ENCODE assay signal across 8 mouse cellular contexts in the genomic region with DNA sequence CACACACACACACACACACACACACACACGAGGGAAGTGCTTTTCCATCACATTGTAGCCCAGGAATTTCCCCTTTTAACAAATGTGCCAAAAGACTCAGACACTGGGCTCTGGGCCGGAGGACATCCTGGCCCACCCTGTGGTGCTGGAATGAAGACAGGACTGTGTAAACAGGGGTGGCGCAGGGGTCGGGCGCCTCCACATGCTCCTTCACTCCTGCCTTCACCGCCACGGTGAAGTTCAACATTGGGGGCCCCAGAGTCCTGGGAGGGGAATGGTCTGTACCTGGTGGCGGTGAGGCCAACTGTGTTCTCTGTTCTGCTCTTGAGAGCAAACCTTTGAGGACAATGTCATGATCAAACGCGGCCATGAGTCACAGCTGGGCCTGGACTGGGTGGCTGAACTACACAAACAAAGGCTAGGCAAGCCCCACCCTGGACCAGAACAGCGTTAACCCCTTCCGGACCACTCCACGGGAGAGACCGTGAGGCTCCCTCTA. TPM values are rescaled to one million over a fixed set of nuclear protein-coding genes. Genes with fewer than 3 reads are reported as not detected.
DNase-seq lines count a peak whose midpoint lies in the region; ATAC-seq lines count a peak whose summit lies in the region.

No protein-coding gene starts in this region.

- H3K9me3 ChIP-seq in neural tube, embryonic 13.5 days, result no peaks in the 10 kb centered on the region
- H3K9me3 ChIP-seq in heart, embryonic 15.5 days (replicated peaks), result no peaks in the 10 kb centered on the region
- H3K9me3 ChIP-seq in neural tube, embryonic 14.5 days (ENCODE audit: control insufficient read depth, low read length), result no peaks in the 10 kb centered on the region
- no peaks in the 10 kb centered on the region for H3K9me3 ChIP-seq in forebrain, embryonic 14.5 days (replicated peaks; ENCODE audit: control insufficient read depth, low read length)

- ATAC-seq in neural tube, embryonic 13.5 days (ENCODE audit: low read depth), result no peak
- peak; percentile 56 for ATAC-seq in heart, embryonic 15.5 days (replicated peaks; ENCODE audit: insufficient number of reproducible peaks, insufficient read depth, low FRiP score, low read depth)
- ATAC-seq in neural tube, embryonic 14.5 days (ENCODE audit: low read depth), result no peak
- ATAC-seq in forebrain, embryonic 14.5 days, result no peak

- H3K27ac ChIP-seq in neural tube, embryonic 13.5 days (replicated peaks), result peak overlapping the region; percentile 24; the same call in 1 of the 2 replicates
- H3K27ac ChIP-seq in heart, embryonic 15.5 days, result peak overlapping the region; percentile 80
- H3K27ac ChIP-seq in neural tube, embryonic 14.5 days (ENCODE audit: low read depth, low read length), result peak overlapping the region; percentile 52; the same call in 1 of the 2 replicates
- no peak overlapping the region for H3K27ac ChIP-seq in forebrain, embryonic 14.5 days (ENCODE audit: low read depth, low read length)

- 74% methylated on average over 14 of the region's 14 CpGs for WGBS in neural tube, embryonic 13.5 days
- WGBS in heart, embryonic 15.5 days, result 40% methylated on average over 14 of the region's 14 CpGs
- 71% methylated on average over 14 of the region's 14 CpGs for WGBS in neural tube, embryonic 14.5 days
- 75% methylated on average over 14 of the region's 14 CpGs for WGBS in forebrain, embryonic 14.5 days

- no peak overlapping the region for H3K4me3 ChIP-seq in neural tube, embryonic 13.5 days
- no peak overlapping the region for H3K4me3 ChIP-seq in heart, embryonic 15.5 days
- H3K4me3 ChIP-seq in neural tube, embryonic 14.5 days (ENCODE audit: low read depth, low read length), result no peak overlapping the region
- no peak overlapping the region for H3K4me3 ChIP-seq in forebrain, embryonic 14.5 days (ENCODE audit: low read depth, low read length)

- no peak overlapping the region for H3K9ac ChIP-seq in neural tube, embryonic 13.5 days
- H3K9ac ChIP-seq in heart, embryonic 15.5 days, result no peak overlapping the region
- no peak overlapping the region for H3K9ac ChIP-seq in neural tube, embryonic 14.5 days (replicated peaks; ENCODE audit: low read depth, low read length)
- H3K9ac ChIP-seq in forebrain, embryonic 14.5 days (ENCODE audit: low read length), result no peak overlapping the region

- H3K4me2 ChIP-seq in neural tube, embryonic 13.5 days, result no peak overlapping the region
- no peak overlapping the region for H3K4me2 ChIP-seq in heart, embryonic 15.5 days
- no peak overlapping the region for H3K4me2 ChIP-seq in neural tube, embryonic 14.5 days (ENCODE audit: low read depth, low read length)
- H3K4me2 ChIP-seq in forebrain, embryonic 14.5 days (ENCODE audit: low read length), result no peak overlapping the region

- H3K27me3 ChIP-seq in neural tube, embryonic 13.5 days, result no peaks in the 10 kb centered on the region
- no peaks in the 10 kb centered on the region for H3K27me3 ChIP-seq in heart, embryonic 15.5 days
- no peaks in the 10 kb centered on the region for H3K27me3 ChIP-seq in neural tube, embryonic 14.5 days (ENCODE audit: control insufficient read depth, insufficient read depth, low read length)
- H3K27me3 ChIP-seq in forebrain, embryonic 14.5 days (replicated peaks; ENCODE audit: control insufficient read depth, insufficient read depth, low read length), result no peaks in the 10 kb centered on the region

- peaks cover 7% of the 10 kb centered on the region; the same call in 1 of the 2 replicates for H3K4me1 ChIP-seq in neural tube, embryonic 13.5 days (replicated peaks)
- peaks cover 29% of the 10 kb centered on the region for H3K4me1 ChIP-seq in heart, embryonic 15.5 days (replicated peaks)
- no peaks in the 10 kb centered on the region for H3K4me1 ChIP-seq in neural tube, embryonic 14.5 days (ENCODE audit: control insufficient read depth, insufficient read depth, low read length)
- no peaks in the 10 kb centered on the region for H3K4me1 ChIP-seq in forebrain, embryonic 14.5 days (ENCODE audit: control insufficient read depth, insufficient read depth, low read length)

- DNase-seq in neural tube, embryonic 10.5 days (ENCODE audit: extremely low spot score, low spot score), result no peak
- peak; percentile 48 to 76 for DNase-seq in kidney, postnatal 25 days
- DNase-seq in cerebellum, adult 11-12 months, result no peak
- no peak for DNase-seq in forebrain, embryonic 14.5 days (ENCODE audit: low spot score)
- no peak for DNase-seq in T-cell, adult 2 months (ENCODE audit: low spot score)

- peaks cover 83% of the 10 kb centered on the region for H3K36me3 ChIP-seq in neural tube, embryonic 13.5 days
- H3K36me3 ChIP-seq in heart, embryonic 15.5 days, result peaks cover 58% of the 10 kb centered on the region
- H3K36me3 ChIP-seq in neural tube, embryonic 14.5 days (ENCODE audit: control insufficient read depth, insufficient read depth, low read length), result peaks cover 39% of the 10 kb centered on the region
- peaks cover 66% of the 10 kb centered on the region for H3K36me3 ChIP-seq in forebrain, embryonic 14.5 days (ENCODE audit: control insufficient read depth, insufficient read depth, low read length)

RNA-seq across cellular contexts. Expression of a gene that starts 21.9 kb away (rescaled TPM):
- 0.77 and 1.2 TPM in 2 replicates for polyA plus RNA-seq in neural tube, embryonic 13.5 days (2015; fragmentation: Nextera tagmentation; extraction: Ambion mirVana)
- 3.5 and 3.8 TPM in 2 replicates for polyA plus RNA-seq in heart, embryonic 15.5 days (2015; fragmentation: Nextera tagmentation; extraction: Ambion mirVana)
- 0.64 and 1.0 TPM in 2 replicates for polyA plus RNA-seq in neural tube, embryonic 14.5 days (2014; fragmentation: Nextera tagmentation; extraction: Ambion mirVana)
- 0.72 and 1.6 TPM in 2 replicates for polyA plus RNA-seq in forebrain, embryonic 14.5 days (2014; fragmentation: Nextera tagmentation; extraction: Ambion mirVana)

RNA-seq across cellular contexts. Expression of a gene that starts 35.0 kb away (rescaled TPM):
- polyA plus RNA-seq in neural tube, embryonic 13.5 days (2015; fragmentation: Nextera tagmentation; extraction: Ambion mirVana), result 42.0 and 45.8 TPM in 2 replicates
- 58.3 and 83.8 TPM in 2 replicates for polyA plus RNA-seq in heart, embryonic 15.5 days (2015; fragmentation: Nextera tagmentation; extraction: Ambion mirVana)
- 31.2 and 37.8 TPM in 2 replicates for polyA plus RNA-seq in neural tube, embryonic 14.5 days (2014; fragmentation: Nextera tagmentation; extraction: Ambion mirVana)
- polyA plus RNA-seq in forebrain, embryonic 14.5 days (2014; fragmentation: Nextera tagmentation; extraction: Ambion mirVana), result 20.3 and 30.6 TPM in 2 replicates

RNA-seq across cellular contexts. Expression of a gene that starts 40.2 kb away (rescaled TPM):
- polyA plus RNA-seq in neural tube, embryonic 13.5 days (2015; fragmentation: Nextera tagmentation; extraction: Ambion mirVana), result 33.3 and 34.1 TPM in 2 replicates
- 9.9 and 13.5 TPM in 2 replicates for polyA plus RNA-seq in heart, embryonic 15.5 days (2015; fragmentation: Nextera tagmentation; extraction: Ambion mirVana)
- 24.0 and 25.5 TPM in 2 replicates for polyA plus RNA-seq in neural tube, embryonic 14.5 days (2014; fragmentation: Nextera tagmentation; extraction: Ambion mirVana)
- polyA plus RNA-seq in forebrain, embryonic 14.5 days (2014; fragmentation: Nextera tagmentation; extraction: Ambion mirVana), result 14.0 and 18.9 TPM in 2 replicates

Comparison
In these comparisons a context has a peak if more than half of its experiments do, and no peak if none do; other contexts are left out.
1. DNase-seq: peak in kidney, postnatal 25 days (2 of 2); none in neural tube, embryonic 10.5 days (single experiment), cerebellum, adult 11-12 months (single experiment), forebrain, embryonic 14.5 days (single experiment) and T-cell, adult 2 months (single experiment).